Mouse (Mus musculus) lung, postnatal 14 days (tissue): ENCODE measurements at regions not wholly inside any gene's neighbourhood (a gene's known extent, or its start where the extent isn't known, plus 50 kb on each side); places are given as distances from the start of the nearest gene placed in this dataset.
"Not testable (repeated sequence)": the region's sequence is repeated elsewhere in the genome, so short reads cannot be mapped to it uniquely, and the experiment has no call there.

Experiments
- DNase-seq: peaks from one replicate; pipeline ENCODE4 v3.0.0; 2021

DNA sequence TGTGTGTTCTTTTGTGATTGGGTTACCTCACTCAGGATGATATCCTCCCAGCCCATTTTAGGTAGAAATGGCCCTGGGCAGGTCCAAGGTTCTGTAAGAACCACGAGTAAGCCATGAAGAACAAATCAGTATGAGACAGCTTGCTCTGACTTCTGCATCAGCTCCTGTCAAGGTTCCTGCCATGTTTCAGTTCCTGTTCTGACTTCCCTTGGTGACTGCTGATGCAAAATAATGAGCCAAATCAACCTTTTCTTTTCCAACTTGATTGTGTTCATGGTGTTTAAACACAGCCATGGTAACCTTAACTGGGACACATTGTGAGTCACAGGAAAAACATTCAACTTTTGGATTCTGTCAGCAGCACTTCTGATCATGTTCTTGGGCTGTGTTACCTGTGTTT is 667.4 kb upstream of the Igfbp7 start:
- DNase-seq = no peak

DNA sequence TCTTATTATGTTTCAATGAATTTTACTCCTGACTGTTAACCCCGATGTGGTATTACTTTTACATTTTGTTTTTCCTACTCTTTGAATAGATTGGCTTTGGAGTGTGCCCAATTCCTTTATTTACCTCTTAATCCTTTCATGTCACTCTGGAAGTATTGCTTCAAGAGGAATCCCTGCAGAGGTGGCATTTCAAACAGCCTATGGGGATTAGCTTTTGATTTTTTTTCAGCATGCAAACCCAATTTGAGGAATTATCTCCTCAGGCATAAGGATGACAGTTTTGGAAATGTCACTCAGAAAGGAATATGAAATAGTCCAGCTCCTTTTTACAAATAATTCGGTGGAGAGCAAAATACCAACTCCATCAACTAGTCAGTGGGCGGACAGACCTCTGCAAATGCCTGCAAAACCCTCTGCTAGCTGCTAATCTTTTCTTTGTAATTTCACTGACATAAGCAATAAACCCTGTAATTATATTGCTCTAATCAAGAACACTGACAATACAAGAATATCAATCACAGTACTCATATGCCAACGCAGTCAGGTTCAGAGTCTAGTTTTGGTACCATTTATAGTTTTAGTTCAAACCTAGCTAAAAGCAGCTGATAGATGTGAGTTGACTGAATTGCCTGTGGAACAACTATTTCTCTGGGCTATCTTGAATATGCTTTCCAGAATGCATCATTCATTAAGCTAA is 624.9 kb upstream of the Igfbp7 start:
- DNase-seq = no peak

DNA sequence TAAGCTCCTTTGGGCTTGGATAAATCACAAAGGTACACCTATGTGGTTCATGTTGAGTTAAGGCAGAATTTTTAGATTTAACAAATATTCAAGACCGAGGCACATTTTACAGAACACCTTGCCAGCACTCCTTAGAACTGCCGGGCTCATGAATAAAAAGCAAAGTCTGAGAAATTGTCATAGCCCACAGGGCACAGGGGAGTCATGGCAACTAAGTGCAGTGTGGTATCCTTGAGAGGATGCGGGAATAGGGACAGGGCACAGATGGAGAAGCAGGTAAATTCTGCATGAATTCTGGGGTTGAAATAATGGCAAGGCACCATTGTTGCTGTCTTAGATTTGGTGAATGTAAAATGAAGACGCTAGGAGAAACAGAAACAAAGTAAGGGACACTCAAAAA is 609.7 kb upstream of the Igfbp7 start:
- DNase-seq = no peak

DNA sequence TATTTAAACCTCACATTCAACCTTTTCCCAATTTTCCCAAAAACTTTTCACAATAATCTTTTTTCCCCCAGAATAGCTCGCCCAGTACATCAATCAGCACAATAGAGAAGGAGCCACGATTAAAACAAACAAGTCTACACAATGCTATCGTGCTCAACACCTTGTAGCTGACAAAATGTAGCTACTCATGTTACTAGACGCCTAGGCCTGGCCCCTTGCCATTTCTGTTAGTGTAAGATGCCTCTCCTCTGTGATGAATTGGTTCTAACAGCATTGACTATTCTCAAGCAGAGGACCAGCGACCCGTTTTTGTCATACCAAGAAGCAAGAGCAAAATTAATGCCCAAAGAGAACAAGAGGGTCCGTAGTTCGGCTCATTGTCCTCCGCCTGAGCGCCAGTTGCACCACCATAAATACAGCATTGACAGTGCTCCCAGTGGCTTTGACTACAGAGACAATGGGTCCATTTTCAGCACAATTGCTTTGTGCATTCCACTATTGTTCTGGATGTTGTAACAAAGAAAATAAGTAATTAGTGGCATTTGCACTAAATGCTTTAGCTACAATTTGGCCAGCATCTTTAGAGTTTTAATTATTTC is 578.7 kb upstream of the Igfbp7 start:
- no peak for DNase-seq

DNA sequence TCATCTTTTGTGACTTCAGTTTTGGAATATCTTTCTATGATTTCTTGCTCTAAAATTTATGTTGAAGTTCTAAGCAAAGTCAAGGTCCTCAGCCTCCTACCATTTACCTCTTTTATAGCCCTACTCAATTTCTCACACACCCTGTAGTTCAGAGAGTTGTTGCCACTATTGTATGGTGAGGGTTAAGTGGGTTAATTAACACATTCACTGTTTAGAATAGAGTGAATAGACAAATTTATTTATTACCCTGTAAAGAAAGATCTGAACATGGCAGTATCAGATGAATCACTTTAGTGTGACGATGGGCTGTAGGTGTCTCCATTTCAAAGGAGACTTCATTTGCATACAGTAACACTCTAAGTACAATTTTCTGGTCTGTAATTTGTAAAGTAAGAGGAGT is 577.4 kb upstream of the Igfbp7 start:
- no peak for DNase-seq

DNA sequence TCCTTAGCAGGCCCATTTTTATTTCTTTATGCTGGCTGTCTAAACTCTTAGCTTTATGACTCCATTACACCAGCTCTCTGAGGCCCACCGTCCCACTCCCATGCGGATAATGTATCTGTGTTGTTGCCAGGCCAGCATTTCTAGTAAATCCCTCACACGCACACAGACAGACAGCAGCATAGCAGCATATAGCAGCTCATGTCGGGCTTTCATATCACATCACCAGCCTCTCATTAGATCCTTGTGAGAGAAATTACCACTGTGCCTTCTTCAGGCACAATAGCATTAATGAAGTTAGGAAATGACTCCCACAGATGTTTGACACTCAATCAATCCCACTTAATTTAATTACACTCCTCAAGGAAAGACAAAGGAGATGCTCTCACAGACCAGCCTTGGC is 532.2 kb upstream of the Igfbp7 start:
- not testable (repeated sequence) for DNase-seq

DNA sequence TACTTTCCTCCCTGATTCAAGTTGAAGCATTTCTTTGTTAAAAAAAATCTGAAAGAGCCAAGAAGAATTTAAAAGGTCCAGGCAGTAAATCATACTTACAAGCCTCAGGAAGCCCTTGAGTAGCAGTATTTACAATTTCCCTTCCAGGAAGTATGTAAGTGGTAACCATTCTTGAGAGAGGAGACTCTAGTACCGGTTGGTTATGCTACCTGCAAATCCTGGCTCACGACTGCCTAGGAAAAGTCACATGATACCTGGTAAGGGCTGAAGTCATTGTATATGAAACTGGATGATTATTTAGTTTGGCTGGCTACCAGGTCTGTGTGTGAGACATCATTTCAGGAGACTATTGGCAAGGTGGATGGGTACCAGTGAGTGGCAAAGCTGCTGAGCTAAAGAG is 524.0 kb upstream of the Igfbp7 start:
- no peak for DNase-seq

DNA sequence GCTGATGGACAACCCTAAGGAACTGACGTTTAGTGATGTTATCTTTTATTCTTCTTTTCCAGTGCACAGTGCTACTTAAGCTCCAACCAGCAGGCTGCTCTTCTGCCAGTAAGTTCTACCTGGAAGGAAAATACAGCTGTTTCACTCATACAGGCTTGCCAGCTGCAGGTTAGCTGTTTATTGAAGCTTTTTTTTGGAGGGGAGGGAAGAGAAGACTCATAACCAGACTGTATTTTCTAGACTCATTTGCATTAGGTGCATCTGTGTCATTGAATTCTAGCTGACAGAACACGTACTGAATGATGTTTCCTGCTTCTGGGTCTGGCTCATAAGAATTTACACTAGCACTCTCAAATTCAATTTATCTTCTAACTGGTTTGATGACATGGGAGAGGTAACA is 513.3 kb upstream of the Igfbp7 start:
- DNase-seq = no peak

DNA sequence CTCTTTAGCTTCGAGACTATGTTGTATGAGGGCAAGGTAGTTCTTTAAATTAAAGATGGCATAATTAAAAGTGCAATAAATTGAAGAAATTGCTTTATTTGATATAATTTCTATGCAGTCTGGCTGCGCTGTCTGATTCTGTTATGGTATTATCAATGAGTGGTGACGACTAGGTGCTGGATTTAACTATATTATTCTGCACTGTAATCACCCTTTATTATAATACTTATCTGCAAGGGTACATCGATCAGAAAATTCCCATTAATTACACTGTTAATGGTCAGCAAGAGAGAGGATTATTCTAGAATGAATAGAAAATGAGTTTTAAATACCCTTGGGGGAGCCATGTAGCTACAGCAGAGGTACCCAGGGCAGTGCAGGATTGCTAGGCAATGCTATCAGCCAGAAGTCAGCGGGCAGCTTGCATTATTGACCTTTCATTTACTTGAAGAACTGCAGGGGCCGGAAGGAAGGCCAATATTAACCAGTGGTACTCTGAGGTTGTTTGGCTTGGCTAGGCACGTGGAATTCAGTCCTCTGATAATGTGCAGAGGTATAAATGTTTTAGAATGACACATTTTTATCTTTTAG is 509.3 kb upstream of the Igfbp7 start:
- no peak for DNase-seq

DNA sequence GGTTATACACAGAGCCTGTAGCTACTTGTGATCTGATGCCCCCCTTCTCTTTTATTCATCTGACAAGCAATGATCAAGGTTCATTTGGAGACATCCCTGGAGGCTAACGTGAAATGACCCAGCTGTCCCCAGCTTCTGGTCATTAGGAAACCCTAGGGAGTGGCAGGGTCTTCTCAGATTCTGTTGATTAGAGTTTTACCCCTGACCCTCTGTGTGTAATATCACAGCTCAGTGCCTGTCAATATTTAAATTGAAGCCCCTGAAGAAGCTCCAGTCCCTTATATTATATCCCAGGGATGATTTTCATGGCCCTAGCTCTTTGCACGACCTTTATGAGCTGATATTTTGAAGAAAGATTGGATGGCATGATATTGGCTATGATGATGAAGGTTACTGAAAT is 508.5 kb upstream of the Igfbp7 start:
- no peak for DNase-seq

DNA sequence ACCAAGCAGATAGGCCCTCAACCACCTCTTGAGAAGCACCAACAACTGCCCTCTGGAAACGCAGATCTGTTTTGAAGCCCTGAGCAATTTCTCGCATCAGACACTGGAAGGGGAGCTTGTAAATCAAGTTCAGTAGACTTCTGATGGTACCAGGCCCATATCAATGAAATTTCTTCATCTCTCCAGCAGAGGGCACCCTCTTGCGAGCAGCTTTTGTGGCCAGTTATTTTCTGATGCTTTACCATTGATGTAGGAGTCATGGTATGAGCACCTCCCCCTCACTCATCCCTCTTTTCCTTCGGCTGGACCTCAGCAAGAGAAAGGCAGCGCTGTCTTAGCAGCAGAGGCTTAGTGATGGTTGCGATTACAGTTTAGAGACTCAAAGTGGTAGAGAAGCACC is 501.4 kb upstream of the Igfbp7 start:
- peak; percentile 2 for DNase-seq

DNA sequence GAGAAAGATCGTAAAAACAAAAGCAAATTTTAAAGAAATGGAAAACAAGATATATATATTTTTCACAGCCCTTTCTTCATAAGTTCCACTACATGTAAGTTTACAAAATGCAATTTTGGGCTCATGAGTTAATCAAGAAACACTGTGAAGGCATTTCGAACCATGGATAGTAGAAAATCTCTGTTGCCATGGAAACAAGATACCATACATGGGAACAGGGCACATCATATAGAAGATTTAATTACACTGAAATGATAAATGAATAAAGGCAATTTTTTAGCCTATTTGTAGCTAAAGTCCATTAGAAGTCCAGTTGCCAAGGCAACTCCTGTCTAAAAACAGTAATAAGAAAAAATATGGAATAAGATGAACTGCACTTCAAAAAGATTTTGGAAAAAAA is 484.2 kb upstream of the Igfbp7 start:
- DNase-seq = not testable (repeated sequence)

DNA sequence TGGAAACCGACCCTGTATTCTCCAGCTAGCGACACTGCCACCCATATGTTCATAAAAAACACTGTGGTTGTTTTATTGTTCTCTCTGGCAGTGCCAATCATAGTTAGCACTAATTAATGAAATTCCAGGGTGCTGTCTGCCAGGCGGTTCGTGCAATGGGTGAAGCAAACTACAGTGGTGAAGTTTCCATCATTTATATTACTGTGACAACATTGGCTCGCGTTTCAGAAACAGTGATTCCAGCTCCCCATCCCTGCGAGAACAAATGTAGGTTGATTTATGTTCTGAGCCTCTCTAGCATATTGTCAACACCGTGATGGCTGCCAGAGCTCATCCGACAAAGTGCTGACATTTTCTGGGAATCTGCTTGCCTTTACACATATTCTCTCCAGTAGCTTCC is 480.7 kb upstream of the Igfbp7 start:
- peak; percentile 0 for DNase-seq

DNA sequence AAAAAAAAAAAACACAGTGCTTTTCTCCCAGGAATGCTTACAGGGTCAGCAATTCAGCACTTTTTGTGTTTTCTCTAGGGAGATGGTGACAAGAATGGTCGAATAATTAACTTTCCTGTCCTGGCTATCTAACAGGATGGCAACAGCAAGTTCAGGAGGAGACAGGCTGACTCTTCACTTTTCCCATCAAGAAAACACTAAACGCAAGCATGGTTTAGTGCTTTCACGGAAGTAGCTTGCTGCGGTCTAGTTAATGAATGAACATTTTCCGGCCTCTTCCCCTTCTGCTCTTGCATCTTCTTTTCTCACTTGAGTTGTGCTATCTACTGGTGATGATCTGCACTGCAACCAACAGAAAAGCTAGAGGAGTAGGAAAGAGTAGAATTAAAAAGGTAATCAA is 463.6 kb upstream of the Igfbp7 start:
- no peak for DNase-seq

DNA sequence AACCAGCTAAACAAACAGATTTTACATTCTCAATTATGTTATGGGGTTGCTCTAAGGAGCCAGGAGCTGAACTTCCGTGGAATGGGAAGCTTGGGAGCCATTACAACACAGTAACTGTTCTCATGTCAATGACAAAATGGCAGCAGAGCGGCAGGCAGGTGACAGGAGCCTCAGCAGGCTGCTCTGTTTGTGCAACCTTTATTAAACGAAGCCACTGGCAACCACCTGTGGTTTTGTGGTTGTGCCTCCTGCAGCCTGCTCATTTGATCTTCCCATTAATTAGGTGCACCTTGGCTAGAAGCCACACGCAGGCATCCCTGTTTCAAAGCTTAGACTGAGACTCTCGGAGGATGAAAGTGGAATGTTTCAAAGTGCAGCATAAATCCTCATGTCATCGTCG is 457.5 kb upstream of the Igfbp7 start:
- DNase-seq = no peak

DNA sequence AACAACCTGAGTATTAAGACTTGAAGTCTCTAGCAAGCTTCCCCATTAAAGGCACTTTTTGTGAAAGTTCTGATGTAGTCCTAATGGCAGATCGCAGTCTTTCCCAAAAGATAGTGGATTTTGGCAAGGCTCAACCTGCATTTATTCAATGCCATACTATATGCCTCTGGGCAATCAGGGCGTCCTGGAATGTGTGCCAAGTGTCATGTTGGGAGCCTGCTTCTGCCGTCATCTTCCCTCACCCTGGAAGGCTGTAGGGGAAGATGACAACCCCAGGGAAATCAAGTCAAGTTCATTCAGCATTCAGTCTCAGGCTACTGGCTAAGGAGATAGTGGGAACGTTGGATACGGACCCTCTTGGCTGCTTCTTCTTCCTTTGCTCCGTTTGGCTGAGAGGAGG is 447.4 kb upstream of the Igfbp7 start:
- no peak for DNase-seq

DNA sequence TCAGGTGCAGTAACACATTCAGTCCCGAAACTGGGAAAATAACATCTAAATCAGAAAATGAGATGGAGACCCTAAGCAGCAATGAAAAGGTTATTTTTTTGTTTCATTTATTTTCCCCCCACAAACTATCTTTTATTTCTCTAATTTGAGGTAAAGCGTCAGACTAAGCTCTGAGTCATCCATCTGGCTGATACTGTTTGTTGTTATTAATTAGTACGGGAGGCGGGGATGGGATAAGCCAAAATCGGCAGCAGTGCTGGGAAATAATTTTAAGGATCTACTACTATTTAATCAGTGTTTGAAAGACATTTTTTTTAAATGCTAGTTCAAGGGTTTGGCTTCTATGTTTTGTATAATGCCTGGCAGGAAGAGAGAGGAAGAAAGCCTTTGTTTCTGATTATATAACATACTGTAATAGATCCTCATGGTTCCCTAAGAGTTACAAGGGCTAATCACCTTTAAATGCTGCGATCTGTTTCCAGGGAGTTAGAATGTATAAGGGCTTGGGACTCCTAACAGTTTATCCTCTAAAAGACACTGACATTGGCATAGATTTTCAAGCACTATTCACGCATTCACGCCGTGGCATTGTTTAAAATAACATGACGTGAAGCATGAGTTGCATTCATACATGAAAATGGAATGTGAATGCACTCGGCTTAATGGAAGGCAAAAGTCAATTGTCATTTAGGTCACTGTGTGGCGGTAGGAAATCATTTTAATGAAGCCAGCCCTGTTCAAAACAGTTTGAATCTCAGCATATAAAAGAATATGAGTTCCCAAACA is 446.4 kb upstream of the Igfbp7 start:
- DNase-seq = no peak

DNA sequence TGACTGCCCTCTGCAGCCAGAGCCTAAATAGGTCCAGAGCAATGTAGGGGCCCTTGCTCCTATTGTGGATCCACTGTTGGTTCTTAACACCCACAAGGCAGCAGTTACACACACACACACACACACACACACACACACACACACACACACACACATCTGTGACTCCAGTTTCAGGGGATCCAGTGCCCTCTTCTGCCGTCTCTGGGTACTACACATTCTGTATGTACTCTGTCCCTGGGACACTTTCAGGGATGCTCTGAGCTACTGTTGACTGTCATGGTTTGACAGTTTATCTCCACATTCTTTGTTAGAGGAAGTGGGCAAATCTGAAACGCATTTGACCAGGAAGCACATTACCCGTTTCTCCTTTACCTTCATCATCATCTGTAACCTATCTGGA is 443.8 kb upstream of the Igfbp7 start:
- no peak for DNase-seq

DNA sequence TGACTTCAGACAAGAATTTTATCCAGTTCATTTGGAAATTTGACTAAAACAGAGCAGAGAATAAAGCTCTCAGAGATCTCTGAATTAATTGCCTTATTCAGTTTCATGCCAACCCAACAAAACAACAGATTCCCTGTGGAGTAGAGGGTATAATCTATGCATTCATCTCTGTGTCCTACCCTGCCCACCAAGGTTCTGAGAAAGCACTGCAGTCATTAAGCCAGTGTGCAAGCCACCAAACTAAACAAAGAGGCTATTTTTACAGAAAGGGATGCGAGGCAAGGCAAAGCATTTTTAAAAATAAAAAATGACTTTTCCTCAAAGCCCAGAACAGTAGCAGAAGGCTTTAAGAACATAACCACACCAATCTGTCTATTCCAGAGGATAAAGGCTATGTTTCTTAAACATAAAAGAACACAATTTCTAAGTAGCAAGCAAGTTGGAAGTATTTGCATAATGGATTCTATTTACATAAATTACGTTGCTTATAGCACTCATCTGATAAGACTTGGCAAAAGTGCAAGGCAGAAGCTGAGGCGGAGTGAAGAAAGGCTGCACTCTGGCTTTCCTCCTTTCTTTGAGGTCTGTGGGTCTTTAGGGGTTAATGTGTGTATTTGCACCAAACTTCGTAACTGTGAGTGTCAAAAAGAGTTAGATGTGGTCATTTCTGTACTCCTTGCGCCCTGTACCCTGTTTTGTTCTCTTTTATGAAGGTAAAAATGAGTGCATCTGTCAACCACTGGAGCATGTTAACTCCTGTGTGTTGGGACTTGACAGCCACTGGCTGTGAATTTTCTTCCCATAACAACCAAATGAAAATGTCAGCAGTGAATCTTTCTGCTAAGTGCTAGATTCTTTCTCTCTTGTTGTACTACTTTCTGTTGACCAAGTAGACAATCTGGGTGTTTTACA is 430.6 kb upstream of the Igfbp7 start:
- no peak for DNase-seq

DNA sequence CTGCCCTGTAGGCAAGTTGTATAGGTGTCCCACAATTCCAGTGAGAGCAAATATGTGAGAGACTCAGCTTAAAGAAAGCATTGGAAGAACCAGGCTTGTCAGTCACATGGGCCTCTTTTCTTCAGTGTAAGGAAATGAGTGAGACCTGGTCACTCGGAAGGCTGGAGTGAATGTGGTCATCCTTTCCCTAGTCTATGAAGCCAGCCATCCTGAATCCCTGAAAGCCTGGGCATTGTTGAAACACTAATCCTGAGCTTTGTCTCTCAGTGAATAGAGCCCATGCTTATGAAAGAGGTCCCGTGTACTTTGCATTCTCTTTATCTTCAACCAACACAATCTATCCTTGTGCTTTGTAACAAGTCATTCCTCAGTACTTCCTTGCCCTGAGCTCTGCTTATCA is 420.1 kb upstream of the Igfbp7 start:
- no peak for DNase-seq

DNA sequence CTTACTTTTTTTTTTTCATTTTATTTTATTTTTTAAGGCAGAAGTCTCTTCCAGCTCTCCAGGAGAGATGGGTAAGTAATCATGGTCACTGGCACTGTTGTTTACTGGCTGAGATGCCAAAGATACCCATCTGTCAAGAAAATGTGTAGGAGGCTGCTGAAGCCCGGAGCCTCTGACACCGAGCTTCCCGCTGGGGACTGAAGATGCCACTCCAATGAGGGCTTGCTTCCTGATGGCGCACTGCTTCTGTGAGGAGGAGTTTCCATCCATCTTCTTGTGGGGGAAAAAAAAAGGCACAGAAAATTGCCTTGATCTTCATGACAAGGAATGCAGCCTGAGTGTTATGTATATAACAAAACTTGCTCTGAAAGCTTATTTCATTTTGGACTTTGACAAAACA is 418.2 kb upstream of the Igfbp7 start:
- DNase-seq = no peak

DNA sequence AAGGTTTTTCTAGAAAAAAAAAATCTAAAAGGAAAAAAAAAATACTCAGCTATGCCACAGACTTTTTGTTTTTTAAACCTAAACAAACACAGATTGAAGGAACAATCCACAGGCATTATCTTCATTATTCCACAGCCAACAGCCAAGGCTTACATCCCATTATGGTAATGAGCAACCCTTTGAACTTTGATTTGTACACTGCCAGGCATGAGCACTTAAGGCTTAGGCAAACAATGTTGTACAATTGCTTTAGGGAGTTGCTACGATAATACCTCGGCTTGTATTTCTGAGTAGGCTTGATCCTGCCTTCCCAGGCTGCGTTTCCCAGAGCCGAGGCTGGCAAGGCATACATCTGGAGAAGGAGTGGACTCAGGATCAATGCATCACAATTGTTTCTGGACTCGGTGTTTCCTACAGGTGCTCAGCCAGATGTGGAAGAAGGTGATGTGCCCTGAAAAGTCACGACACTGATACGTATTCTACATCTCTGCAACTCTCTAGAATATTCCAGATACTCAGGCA is 409.0 kb upstream of the Igfbp7 start:
- DNase-seq = no peak

DNA sequence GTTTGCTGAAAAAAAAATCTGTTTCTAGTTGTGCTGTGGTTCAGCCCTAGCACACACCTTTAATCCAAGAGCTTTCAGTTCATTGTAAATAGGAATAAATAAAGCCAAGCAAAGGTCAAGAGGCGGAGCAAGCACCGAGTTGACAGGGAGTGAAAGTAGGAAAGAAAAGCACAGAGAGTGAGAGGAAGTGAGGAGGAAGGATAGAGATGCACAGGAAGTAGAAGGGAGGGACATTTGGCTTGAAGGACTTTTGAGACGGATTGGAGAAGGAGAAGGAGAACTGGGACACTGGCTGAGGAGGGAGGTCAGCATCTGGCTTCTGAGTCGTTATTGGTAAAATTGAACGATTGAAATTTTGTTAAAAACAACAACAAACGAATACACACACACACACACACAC is 402.0 kb upstream of the Igfbp7 start:
- no peak for DNase-seq
